ENCODE assay signal across 29 mouse cellular contexts in genomic region chr7:100978171-100978570, GRCm38 (mm10). TPM values are rescaled to one million over a fixed set of nuclear protein-coding genes. Genes with fewer than 3 reads are reported as not detected.
"Had no signal": no experiment of that assay in that cellular context is flagged by ENCODE, and none has a peak within 500 bp of the region (broad histone marks: within the 10 kb centered on the region; RNA-seq: fewer than 3 reads in every experiment).

No protein-coding gene starts in this region.

- H3K4me3 ChIP-seq: left cerebral cortex, adult 2 months; limb, embryonic 10.5 days; limb, embryonic 12.5 days; limb, embryonic 13.5 days; limb, embryonic 15.5 days; liver, embryonic 12.5 days; liver, embryonic 13.5 days; liver, embryonic 15.5 days; megakaryocyte, embryonic 14.5 days; midbrain, embryonic 10.5 days; midbrain, embryonic 12.5 days; midbrain, embryonic 13.5 days; midbrain, embryonic 15.5 days; myocyte; neural tube, embryonic 12.5 days; neural tube, embryonic 13.5 days had no signal

- H3K36me3 ChIP-seq: limb, embryonic 10.5 days; limb, embryonic 12.5 days; limb, embryonic 13.5 days; limb, embryonic 15.5 days; liver, embryonic 12.5 days; liver, embryonic 13.5 days; liver, embryonic 15.5 days; midbrain, embryonic 10.5 days; midbrain, embryonic 12.5 days; midbrain, embryonic 13.5 days; midbrain, embryonic 15.5 days; neural tube, embryonic 12.5 days; neural tube, embryonic 13.5 days had no signal

- DNase-seq: left cerebral cortex, postnatal 4 days; liver; liver, embryonic 13.5 days; liver, postnatal 0 days; lung, adult 18-20 months; lung, postnatal 10 days; lung, postnatal 14 days; lung, postnatal 36 days; midbrain, embryonic 14.5 days had no signal

- H3K9ac ChIP-seq: limb, embryonic 12.5 days; limb, embryonic 13.5 days; limb, embryonic 15.5 days; liver, embryonic 12.5 days; liver, embryonic 13.5 days; liver, embryonic 14.5 days; liver, embryonic 15.5 days; liver, postnatal 0 days; midbrain, embryonic 12.5 days; midbrain, embryonic 13.5 days; midbrain, embryonic 15.5 days; neural tube, embryonic 12.5 days; neural tube, embryonic 13.5 days had no signal

- H3K27ac ChIP-seq: left cerebral cortex, adult 2 months; liver, embryonic 12.5 days; liver, embryonic 13.5 days; liver, embryonic 14.5 days; liver, embryonic 15.5 days; macrophage; midbrain, embryonic 10.5 days; midbrain, embryonic 12.5 days; midbrain, embryonic 13.5 days; midbrain, embryonic 15.5 days; neural tube, embryonic 12.5 days; neural tube, embryonic 13.5 days had no signal

- H3K9me3 ChIP-seq: limb, embryonic 10.5 days; limb, embryonic 12.5 days; limb, embryonic 13.5 days; limb, embryonic 15.5 days; liver, embryonic 12.5 days; liver, embryonic 13.5 days; liver, embryonic 15.5 days; megakaryocyte, embryonic 14.5 days; midbrain, embryonic 10.5 days; midbrain, embryonic 12.5 days; midbrain, embryonic 13.5 days; midbrain, embryonic 15.5 days; neural tube, embryonic 12.5 days; neural tube, embryonic 13.5 days had no signal

- H3K4me2 ChIP-seq: limb, embryonic 12.5 days; limb, embryonic 13.5 days; limb, embryonic 15.5 days; liver, embryonic 11.5 days; liver, embryonic 12.5 days; liver, embryonic 13.5 days; liver, embryonic 15.5 days; midbrain, embryonic 11.5 days; midbrain, embryonic 12.5 days; midbrain, embryonic 13.5 days; midbrain, embryonic 15.5 days; neural tube, embryonic 12.5 days; neural tube, embryonic 13.5 days had no signal

- ATAC-seq: liver, embryonic 12.5 days; liver, postnatal 0 days; midbrain, embryonic 13.5 days; midbrain, embryonic 15.5 days; midbrain, embryonic 16.5 days had no signal

RNA-seq across cellular contexts. Expression of gene P2ry2, which starts 34.5 kb away (rescaled TPM):
- polyA plus RNA-seq: midbrain, embryonic 11.5 days had no signal
